Mouse (Mus musculus) left cerebral cortex, postnatal 10 days (tissue): ENCODE measurements around the gene Fbp2. TPM values are rescaled to one million over a fixed set of nuclear protein-coding genes. Genes with fewer than 3 reads are reported as not detected.

Experiments
- total RNA-seq, 2 experiments: library from RNA; stranded (reverse); gene quantifications; 2 replicates each; pipeline ENCODE4 v1.2.3; 2021

The Fbp2 gene
- total RNA-seq, 2 experiments from 2014 or later = 0.34 to 0.69 TPM

Other genes with a start within 250 kb of the Fbp2 start
- 1 to 10 TPM; 3.3 to 3.5 TPM for gene 6720489N17Rik, start 234.2 kb downstream of the Fbp2 start, total RNA-seq
- gene Platr25, start 97.7 kb downstream of the Fbp2 start, total RNA-seq = 10 to 100 TPM in 1 of 2 experiments, 1 to 10 TPM in 1; 9.9 to 10.0 TPM
- 1 to 10 TPM; 4.0 to 7.6 TPM for gene Gm5141, start 72.6 kb downstream of the Fbp2 start, total RNA-seq
- gene Fbp1, start 29.9 kb upstream of the Fbp2 start, total RNA-seq = under 1 TPM in 1 of 2 experiments, not detected in 1; 0.39 TPM
- gene 2010111I01Rik, start 106.5 kb upstream of the Fbp2 start, total RNA-seq = 10 to 100 TPM; 62.1 to 69.1 TPM